Mouse (Mus musculus) cerebellum, postnatal 25 days (tissue): ENCODE results near the gene Poll.
"Not testable (repeated sequence)": the region's sequence is repeated elsewhere in the genome, so short reads cannot be mapped to it uniquely, and the experiment has no call there.

Source experiments
- DNase-seq, 2 experiments: peaks; one replicate each; pipeline ENCODE4 v3.0.0; 2021; ENCODE audit warnings: mixed read lengths in 2 of 2

Poll gene

DNA sequence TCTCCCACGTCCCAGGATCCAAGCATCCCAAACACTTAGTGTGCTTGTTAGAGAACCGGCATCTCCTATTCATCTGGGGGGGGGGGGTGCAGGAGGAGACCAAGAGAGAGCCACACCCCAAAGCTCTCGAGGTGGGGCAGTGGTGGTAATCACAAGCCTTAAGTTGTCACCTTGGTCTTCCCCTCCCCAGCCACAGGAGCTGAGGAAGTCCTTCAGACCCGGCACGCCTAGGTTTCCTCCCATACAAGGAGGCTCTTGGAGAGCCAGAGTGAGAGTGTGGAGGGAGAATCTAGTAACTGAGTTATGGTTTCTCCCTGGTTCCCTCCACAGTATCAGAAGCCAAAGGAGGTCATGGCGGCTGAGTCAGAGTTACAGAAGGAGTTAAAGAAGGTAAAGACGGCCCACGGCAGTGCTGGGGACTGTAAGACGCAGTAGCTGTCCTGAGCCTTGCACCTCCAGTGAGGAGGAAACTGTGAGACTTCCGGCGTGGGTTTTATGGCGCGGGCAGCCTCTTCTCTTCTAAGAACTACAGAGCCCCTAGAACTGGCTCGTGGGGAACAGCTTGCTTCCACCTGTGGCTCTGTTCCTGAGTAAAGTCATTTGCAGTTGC lies 16.9 kb upstream of the Poll start:
- DNase-seq: no peak

DNA sequence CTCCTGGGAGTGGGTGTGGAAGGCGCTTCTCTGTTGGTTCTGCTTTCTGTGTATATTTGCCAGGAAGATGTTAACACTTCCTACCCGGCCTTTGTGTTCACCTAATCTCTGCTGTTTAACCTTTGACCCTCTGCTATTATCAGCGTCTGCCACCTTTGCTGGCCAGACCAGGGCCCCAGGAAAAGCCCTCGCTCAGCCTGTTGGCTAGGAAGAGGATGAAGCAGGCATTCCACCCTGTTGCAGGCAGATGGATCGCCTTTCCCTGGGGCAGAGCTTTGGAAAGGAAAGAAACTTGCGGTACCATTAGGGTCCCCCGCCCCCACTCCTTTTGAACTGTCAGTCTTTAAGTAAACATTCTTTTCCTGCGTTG lies 15.3 kb upstream of the Poll start:
- DNase-seq: no peak

DNA sequence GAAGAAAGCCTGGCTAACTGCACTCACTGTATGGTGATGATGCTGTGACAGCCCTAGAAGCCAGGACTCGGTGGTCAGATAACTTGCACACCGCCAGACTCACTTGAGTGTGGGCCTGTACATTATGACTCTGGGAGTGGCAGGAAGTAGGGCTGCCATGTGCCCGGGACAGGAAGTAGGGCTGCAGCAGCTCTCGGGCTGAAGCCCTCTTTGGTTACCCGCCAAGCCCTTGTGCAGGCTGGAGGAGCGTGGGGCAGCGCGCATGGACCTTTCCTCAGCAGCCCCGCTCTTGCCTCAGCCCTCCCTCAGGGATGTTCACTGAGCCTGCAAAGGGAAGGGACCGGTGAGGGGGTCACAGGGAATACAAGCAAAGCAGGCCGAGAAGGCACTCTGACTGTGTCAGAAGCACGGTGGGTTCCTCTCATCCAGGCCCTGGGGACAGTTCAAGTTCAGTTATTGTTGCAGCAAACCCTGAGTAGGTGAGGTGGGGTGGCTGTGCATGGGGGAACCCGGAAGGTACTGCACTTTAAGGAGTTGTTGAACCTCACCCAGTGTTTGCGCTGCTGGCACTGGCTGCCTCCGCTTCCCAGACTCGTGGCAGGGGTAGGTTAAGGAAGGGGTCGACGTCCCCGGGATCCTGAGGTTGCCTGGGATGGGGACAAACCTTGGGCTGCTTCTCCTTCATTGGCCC lies 14.8 kb upstream of the Poll start:
- DNase-seq: no peak

DNA sequence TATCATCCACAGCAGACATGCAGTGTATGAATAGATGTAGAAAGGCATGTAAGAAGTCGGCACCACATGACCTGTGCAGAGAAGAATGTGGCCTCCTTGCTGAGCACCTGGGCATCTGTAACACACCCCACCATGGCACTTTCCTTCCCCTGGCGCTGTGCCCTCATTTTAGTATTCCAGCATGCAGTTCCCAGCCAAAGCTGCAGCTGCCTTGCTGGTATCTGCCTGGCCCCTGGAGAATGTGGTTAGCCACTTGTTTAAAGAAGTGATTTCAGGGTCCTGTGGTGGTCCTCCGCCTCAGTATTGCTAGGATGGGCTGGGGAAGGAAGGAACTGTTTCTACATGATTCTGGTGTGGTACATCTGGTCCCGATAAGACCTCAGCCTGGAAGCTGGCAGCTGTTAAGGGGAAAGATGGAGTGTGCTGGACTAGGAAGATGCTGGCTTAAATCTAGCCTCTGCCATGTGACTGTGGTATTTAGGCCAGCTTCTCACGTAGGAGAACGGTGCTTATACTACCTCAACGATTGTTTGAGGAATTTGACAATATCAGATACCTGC lies 14.1 kb upstream of the Poll start:
- DNase-seq: no peak

DNA sequence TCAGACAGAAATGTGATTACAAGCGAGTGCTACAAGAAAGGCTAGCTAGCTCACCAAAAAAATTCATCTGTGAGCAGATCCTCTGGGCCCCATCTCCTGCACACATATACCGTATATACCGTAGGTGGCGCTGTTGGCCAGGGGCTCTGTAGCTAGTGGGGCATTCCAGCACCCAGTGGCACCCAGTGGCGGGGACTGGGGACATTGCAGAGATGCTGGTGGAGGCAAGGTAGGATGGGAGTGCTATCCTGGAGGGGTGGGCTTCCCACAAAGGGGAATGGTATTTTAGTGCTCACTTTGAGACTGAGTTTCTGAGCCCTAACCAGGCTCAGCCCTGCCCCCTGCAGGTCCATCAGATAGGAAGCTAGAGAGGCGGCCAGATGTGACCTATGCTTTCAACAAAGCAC lies 13.5 kb upstream of the Poll start:
- DNase-seq: peak; percentile 81 to 87

DNA sequence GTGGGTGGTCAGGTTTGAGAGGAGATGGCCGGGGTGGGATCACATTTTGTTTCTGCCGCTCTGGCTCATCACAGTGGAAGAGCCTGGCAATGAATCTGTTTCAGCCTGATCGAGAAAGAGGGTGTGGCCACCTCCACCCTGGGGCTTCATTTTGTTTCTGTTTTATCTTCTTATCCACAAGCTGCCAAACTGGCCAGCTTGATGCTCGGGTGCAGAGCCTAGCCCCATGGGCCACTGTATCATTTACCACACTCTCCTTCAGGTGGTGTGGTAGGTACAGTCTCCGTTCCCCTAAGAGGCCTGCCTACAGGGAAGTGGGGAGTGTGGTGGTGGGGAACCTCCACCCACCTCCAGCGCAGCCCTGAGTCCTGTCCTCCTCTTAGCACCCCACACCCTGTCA lies 12.7 kb upstream of the Poll start:
- no peak for DNase-seq

DNA sequence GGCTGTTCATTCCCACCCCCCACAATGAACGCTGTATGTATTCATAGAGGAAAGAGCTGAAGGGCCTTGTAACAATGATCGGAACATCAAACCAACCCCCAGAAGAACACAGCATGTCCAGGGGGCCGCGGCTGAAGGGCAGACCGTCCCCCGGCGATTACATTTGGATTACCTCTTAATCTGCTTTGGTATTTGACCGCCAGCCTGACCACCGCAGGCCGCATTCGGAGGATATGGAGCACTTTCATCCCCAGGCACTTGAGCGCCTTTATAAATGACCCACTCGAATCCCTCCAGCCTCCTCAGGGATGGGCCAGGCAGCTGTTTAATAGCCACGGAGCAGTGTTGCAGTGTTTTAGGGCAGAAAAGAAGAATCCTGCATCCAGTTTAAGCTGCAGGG lies 7.0 kb upstream of the Poll start:
- no peak for DNase-seq

DNA sequence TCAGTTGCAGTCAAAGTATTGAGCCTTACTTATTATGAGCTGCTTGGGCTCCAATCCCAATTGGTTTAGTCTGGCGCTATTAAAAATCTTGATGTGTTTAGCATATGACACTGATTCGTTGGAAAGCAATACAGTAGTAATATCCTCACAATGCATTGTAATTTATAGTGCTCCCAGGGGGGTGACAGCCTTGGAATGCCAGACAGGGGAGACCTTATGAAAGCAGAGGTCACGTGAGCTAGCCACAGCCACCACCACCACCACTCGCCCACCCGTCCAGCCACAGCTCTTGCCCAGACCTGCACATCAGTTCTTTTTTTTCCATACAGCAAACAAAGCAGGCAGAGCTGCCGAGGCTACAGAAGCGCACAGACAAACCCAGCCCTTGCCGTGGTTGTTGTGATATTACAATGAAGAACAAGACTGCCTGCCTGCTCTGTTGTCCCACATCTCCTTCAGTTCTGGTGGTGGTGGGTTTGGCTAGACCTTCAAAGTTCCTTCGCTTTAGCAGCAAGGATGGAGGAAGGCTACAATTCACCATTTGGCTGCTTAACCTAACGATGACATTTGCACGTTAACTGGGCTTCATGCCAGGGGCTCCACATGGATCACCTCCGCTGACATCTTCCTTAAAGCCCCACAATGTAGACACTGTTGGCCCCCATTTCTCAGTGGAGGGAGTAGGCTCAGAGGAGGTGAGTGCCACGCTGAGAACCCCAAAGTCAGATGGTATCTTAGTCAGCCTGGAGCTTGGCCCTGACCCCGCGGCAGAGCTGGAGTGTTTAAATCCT lies 5.8 kb upstream of the Poll start:
- peak; percentile 44 to 70 for DNase-seq

DNA sequence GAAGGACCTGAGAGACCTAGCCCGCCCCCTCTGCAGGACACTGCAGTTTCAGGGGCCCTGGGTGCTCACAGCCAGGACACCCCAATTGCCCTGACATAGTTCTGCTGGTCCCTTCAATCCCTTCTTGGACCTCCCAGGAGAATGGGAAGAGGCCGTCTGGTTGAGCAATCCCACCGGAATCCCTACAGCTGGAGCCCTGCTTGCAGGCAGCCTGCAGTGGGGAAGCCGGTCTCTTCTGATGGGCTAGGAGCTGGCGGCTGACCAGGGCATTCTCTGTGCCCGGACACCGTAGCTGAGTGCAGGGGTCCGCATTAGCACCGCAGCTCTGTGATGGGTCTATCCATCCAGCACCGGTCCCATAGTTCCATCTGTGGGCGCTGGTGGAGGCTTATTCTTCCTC lies 6.2 kb downstream of the Poll start:
- DNase-seq: no peak

DNA sequence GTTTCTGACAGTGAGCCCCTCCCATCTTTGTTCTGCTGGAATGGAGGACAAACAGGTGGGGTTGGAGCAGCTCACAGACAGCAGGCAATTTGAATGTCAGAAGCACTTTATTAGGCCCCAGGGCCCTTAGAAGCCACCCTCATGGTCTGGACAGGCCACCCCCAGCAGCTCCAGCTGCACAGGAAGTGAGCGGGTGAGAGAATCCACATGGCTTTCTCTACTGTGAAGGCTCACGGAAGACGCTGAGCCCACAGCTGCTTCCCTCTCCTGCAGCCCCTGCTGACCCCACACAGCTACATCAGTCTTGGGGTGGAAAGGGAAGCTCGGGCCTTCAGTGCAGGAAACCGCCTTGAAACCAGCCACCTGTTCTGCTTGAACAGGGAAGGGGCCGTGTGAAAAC lies 8.1 kb downstream of the Poll start:
- DNase-seq: no peak

DNA sequence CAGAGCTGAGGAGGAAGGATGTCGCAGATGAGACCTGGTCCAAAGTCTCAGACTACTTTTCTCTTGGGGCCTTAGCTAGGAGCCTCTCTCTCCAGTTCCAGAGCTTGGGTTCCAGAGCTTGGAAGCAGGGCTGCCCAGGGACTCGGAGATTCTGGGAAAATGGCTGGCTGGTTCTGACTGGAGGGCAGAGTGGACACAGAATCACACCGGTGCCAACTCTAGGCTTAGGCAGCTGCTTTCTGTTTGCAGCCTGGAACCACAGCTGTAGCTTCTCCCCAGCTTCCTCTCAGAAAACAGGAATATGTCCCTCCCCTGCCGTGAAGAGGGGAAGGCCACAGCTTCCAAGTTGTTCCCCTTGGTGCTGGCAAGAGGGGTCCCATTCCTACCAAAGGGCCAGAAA lies 10.4 kb downstream of the Poll start:
- DNase-seq: no peak

DNA sequence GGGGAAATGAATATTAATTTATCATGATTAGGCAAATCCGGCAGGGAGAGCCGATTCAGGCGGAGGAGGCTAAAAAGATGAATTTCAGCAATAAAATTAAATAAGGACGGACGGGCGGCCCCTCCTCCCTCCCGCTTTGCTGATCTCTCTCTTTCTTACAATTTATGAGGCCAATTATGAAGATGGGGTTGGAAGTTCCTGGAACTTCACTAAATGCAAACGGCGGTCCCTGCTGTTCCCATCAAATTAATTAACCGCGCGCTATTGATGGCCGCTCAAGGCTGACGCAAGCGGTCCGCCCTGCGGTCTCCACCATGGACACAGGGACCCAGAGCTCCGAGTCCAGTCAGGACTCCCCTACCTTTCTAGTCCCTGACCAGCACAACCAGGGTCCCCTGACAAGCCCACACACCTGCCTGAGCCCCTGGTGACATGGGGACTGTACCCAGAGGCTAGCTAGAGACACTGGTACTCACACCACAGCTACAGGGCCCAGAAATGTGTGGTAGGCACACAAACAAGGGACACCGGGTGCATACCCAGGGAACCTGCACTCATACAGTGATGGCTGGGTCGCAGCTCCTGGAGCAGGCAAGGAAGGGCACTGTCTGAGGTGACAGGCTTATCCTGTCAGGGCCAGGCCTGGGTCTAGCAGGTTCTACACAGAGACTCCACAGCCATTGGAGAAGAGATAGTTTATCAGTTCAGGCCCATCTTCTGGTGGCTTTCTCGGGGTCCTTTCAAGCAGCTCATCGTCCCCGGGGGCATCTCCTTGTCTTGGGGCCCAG lies 11.0 kb downstream of the Poll start:
- no peak for DNase-seq

DNA sequence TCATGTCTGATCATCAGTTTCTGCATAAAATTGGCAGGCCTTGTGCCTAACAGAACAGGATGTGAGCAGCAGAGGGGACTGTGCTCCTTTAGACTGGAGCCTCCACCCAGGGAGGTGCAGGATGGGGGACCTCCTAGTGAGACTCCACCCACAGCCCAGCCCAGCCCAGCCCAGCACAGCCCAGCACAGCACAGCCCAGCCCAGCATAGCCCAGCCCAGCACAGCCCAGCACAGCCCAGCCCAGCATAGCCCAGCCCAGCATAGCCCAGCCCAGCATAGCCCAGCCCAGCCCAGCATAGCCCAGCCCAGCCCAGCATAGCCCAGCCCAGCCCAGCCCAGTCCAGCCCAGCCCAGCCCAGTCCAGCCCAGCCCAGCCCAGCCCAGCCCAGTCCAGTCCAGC lies 12.1 kb downstream of the Poll start:
- not testable (repeated sequence) for DNase-seq

DNA sequence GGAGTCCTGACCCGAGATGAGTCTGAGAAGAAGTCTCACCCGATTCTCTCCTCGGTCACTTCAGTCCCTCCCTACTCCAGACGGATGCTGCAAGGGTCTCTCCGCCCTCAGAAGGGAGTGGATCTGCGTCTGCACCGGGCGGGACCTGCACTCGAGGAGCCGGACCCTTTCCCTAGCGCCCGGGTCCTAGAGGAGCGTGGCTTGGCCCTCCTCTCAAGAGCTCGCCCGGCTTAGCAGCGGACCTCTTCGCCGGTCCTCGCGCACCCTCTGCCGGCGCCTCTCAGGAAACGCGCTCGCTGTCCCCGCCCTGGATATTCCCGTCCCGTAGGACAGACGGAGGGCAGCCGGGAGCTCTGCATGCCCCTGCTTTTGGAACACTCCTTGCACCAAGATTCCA lies 15.4 kb downstream of the Poll start:
- DNase-seq: peak; percentile 89 to 92

DNA sequence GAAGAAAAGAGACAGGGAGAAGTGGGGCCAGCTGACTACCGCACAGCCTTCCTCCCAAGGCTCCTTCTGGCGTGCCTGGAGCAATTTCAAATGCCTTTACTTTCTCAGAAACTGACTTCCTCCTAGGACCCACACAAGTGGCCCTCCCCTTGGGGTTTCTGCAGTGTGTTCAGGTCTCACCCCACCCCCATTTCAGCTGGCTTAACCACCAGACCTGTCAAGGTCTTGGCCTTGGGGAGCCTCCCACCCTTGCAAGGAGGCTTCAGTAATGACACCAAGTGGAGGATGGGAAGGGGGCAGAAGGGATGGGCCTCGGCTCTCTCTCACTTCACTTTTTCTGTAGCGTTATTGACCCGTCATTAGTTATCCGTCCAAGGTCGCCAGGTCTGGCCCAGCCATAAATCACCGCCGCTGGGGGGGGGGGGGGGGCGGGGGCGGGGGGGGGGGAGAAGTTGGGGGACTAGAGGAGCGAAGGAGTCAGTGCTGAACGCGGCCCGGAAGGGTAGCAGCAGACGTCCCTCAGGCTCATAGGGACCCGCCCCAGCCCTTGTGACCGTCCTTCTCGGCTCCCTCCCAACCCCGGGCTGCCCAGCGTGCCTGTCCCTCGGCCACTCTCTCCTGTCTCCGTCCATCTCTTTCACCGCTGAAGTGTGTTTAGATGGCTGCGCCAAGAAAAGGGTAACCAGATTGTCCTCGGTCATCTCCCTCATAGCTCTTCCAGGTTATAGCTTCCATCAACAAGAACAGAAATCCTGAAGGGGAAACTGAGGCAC lies 16.0 kb downstream of the Poll start:
- DNase-seq: peak in 1 of 2 experiments; percentile 51

DNA sequence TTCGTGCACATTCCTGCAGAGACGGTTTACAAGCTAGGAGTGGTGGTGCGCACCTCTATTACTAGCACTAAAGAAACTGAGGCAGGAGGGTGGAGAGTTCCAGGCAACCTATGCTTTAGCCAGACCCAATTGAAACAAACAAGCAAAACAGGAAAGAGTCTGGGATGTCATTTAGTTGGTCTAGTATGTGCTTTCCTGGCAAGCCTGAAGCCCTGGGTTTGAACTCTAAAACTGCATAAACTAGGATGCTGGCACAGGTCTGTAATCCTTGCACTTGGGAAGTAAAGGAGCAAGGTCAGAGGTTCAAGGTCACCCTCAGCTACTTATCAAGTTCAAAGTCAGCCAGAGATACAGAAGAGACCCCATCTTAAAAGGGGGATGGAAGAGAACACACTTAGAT lies 18.3 kb downstream of the Poll start:
- DNase-seq: no peak

DNA sequence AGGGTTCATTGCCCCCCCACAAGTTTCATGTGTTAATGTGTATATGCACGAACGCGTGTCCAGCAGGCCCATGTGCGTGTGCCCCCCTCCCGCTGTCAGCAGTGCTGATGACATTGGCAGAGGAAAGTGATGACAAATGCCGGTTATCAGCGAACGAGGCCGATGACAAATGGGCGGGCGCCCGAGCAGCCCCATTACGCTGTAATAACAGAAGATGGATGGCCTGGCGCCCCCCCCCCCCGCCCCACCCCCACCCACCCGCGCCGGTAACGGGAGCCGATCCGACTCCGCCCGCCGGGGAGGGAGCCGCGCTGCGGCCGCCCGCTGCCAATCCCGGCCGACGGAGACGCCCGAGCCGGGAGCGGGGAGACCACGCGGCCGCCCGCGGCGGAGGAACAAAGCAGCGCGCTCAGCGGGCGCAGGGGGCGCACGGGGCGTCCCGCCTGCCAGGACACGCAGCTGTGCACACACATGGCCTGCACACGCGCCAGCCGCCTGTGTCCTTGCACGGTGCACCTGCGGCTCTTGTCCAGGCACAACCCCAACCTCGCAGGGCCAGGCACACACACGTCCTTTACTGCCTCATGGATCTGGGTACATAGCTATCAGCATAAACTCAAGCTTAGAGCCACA lies 18.8 kb downstream of the Poll start:
- DNase-seq: peak; percentile 56 to 61

DNA sequence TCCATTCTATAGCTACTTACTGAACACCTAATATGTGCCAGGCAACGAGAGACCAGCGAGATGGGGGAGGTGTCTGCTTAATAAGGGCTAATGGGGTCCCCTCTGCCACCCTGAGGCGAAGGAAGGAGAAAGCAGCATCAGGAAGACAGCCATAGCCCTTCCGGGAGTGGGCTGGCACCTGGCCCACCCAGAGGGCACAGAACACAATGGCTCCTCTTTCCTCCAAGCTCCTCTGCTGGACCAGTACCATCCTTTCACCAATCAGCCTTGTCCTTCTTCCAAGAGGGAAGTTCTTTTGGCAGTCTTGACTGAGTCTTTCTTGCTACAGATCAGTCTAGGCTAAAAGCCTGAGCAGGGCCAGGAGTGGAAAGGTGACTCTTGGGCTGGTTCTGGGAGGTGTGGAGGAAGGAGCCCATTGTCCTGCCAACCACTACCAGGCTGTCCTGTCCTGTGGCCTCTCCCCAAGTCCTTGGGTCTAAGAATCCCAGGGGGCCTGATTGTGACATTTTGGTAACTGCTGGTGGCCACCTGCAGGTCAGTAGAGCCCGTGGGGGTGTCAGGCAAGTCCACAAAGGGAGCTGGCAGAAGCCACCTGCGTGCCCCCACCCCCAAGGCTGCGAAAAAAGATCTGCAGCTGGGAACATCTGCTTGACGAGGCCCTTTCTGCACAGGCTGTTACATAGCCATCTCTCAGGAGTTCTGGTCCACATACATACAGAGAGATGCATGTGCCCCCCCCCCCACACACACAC lies 19.5 kb downstream of the Poll start:
- DNase-seq: peak in 1 of 2 experiments; percentile 43

DNA sequence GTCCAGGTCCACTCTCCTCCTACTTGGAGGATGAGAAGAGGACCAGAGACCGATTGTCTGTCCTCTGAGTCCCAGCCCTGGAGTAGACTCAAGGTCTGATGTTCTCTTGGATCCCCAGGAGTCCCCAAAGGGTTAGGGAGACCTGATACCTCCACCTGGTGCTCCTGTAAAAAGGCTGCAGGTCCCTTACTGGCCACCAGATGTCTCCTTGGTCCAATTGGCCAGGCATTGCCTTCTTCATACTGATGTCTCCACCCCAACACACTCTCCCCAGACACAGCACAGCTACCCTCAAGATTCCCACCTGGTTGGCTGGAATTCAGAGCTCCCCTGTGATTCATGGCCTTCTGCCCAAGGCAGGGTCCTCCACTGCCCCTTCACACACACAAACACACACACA lies 22.8 kb downstream of the Poll start:
- DNase-seq: peak; percentile 65 to 79

DNA sequence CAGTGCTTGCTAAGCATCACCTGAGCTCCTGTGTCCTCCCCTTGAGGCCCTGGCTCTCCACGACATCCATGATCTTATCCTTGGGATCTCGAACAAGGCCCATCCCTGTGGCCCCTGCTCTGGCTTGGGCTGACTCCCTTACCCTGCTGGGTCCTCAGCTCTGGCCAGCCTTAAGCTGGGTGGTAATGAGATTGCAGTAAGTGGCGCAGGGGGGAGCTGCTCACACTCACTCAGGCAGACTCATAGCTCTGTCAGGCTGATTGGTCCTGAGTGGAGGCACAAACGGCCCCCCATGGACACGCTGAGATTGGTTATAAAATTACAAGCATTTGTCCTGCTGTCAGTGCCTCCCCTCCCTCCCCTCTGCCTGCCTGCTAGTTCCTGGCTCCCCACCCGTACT lies 24.4 kb downstream of the Poll start:
- DNase-seq: no peak

DNA sequence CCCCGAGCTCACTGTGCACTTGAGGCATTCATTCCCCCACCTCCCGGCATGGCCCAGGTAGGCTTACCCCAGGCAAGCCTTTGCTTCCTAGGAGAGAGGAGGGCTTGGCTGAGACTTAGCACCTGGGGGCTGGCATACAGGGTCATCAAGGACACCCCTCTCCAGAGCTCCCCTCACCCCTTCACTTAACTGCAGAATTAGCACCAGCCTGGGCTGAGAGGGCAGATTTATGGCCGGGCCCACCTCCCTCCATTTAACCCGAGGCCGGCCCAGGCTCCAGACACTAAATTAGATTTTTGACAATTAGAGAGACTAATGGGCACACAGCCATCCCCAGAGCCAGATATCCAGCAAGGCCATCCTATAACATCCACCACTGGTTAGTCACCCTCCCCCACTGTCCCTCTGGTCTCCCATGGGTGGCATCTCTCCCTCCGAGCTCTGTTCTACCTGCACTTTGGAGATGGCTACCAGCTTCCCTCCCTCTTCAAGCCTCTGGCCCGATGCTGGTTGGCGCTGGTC lies 25.1 kb downstream of the Poll start:
- no peak for DNase-seq
